Mouse (Mus musculus): ENCODE results near the gene Pnma1.
"Not testable (repeated sequence)": the region's sequence is repeated elsewhere in the genome, so short reads cannot be mapped to it uniquely, and the experiment has no call there.

DNA sequence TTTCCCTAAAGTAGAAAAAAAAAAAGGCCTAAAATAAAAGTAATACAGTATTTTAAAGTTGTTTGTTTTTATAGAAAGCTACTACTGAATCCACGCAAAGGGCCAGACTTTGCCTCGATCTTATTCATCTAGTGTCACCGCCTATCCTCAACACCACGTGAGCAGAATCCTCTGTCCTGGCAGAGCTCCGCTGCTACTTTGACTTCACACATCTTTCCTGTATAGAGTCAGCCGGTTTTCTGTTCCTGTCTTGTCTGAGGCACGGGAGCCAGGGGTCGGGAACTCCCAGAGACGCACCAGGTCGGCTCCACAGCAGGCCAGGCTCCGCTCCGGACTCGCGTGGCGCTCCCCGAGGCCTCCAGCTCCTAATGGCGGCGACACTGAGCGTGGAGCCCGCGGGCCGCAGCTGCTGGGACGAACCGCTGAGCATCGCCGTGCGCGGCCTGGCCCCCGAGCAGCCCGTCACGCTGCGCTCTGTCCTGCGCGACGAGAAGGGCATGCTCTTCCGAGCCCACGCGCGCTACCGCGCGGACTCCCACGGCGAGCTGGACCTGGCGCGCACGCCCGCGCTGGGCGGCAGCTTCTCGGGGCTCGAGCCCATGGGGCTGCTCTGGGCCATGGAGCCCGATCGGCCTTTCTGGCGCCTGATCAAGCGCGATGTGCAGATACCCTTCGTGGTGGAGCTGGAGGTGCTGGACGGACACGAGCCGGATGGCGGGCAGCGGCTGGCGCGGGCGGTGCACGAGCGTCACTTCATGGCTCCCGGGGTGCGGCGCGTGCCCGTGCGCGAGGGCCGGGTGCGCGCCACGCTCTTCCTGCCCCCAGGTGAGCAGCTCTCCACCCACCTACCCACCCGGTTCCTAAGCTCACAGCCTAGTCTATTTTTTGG lies 47.4 kb downstream of the Pnma1 start, which contains the start of gene Acot6:
- TF ChIP-seq CTCF, POLR2A (IDR thresholded peaks at IDR 0.05; ENCODE audit: extremely low read depth, insufficient read depth, low read length): not testable (repeated sequence)

Measured in cortical plate, adult 2 months (tissue).